Mouse (Mus musculus) cerebellum, adult 2 months (tissue): ENCODE measurements around the gene Btd.

Experiments
- CTCF ChIP-seq: fragments of 200-500 bp; IDR thresholded peaks from 2 replicates; pipeline ENCODE4 v1.5.1; 2011; ENCODE audit warnings: low read depth, mild to moderate bottlenecking, control low read depth, low read length, moderate library complexity, borderline replicate concordance; ENCODE audit not compliant: insufficient read depth
- POLR2A ChIP-seq: fragments of 200-500 bp; IDR thresholded peaks from 2 replicates; pipeline ENCODE4 v1.6.1; 2011; ENCODE audit warnings: low read length, control low read depth, borderline replicate concordance; ENCODE audit not compliant: insufficient read depth

DNA sequence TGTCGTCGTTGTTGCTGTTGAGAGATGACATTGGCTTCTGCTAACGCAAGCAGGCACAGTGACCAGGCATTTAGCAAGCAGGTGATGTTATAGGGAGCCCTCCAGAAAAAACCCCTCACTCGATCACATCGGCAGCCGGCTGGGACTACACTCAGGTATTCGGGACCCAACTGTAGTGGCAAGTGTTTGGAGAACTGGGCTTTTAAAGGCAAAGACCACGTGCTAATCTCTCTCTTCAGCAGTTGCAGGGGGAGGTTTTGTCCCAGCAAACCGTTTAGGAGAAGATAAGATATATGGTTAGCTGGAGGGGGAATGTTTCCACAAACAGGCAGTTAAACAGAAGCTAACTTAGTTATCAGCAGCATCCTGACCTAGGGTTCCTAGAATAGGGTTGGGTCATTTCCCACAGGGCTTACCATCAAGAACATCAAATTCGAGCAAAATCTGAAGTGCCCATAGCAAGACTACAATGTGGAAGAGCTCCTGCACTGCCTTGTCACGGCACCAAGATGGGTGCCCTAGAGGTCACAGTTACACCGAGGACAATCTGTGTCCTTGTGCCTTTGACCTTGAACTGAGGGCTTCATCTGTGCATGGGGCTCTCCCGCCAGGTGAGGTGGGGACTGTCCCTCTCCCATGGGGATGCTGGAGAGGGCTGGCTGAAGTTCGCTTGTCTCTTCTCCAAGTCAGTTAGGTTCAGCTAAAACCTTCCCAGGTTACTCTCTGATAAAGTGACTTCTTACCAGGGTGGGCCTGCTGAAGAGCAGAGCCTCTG is 12.5 kb downstream of the Btd start:
- no peak for TF ChIP-seq POLR2A
- no peak for TF ChIP-seq CTCF
